Mouse (Mus musculus): Measurements from ENCODE around the gene Crtam. TPM values are rescaled to one million over a fixed set of nuclear protein-coding genes. Genes with fewer than 3 reads are reported as not detected.

Crtam gene
- total and polyA plus RNA-seq, 2 experiments = not detected

DNA sequence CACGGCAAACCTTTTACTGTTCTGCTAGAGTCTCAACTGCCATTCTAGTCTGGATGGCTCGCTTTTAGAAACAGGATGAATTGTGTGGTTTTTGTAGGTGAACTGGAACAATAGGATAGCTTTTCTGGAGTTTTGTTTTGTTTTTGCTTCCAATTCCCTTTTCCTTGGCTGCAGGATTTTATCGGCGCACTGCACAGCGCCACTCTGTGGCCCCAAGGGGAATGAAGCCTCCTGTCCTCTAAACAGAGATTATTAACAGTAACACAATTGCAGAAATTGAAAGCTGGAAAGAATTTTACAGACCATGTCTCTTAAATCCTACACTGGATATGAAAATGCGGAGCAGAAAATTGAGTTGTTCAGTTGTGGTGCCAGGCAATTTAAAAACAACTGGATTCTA, 21.9 kb downstream of the Crtam start:
- H3K9ac ChIP-seq (ENCODE audit: low read depth, low read length) = no peak overlapping the region
- no peaks in the 10 kb centered on the region for H3K27me3 ChIP-seq (ENCODE audit: control insufficient read depth, insufficient read depth, low read length)
- H3K27ac ChIP-seq (replicated peaks; ENCODE audit: insufficient read depth, low read depth, low read length) = no peak overlapping the region
- H3K4me3 ChIP-seq (ENCODE audit: insufficient read depth, low read depth, low read length) = no peak overlapping the region
- WGBS = 43% methylated on average over 6 of the region's 6 CpGs
- no peak for DNase-seq (ENCODE audit: extremely low read depth, low read depth, low spot score)
- TF ChIP-seq CTCF (IDR thresholded peaks at IDR 0.05; ENCODE audit: low read depth, low read length) = peak; percentile 67
- no peak for TF ChIP-seq POLR2A (IDR thresholded peaks at IDR 0.05; ENCODE audit: extremely low read depth, insufficient read depth, low read length)
- no peaks in the 10 kb centered on the region for H3K4me1 ChIP-seq (ENCODE audit: control insufficient read depth, insufficient read depth, low read length)
- H3K36me3 ChIP-seq (ENCODE audit: control insufficient read depth, insufficient read depth, low read length) = no peaks in the 10 kb centered on the region
- H3K79me2 ChIP-seq (ENCODE audit: control insufficient read depth, insufficient read depth, low read length) = no peaks in the 10 kb centered on the region

DNA sequence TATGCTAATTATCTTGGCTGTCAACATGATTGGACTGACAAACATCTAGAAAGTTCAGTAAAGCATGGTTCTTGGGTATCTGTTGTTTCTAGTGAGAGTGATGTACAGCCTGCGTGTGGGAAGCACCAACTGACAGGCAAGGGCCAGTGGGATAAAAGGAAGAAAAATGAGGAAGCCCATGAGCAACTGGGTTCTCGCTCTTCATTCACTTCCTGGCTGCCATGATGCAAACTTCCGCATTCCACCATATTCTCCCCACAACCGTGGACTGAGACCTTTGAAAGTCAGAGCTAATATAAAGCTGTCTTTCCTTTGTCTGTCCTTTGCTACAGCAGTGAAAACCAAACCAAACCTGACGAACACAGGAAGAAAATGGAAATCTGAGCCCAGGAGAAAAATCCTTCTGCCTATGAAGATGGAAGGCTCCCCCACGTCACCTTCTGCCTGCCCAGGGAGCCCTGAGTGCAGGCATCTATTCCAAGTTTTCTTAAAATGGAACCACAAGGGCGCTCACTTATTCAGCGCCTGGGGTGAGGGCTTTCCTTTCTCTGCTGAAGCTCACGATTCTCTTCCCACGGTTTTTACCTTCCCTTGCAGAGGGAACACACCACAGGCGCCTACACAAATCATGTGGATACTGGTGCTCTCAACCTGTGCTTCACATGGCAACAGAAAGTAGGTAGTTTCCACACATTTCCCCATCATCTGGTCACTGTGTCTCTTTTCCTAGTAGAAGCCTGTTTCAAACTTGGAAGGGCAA, 30.2 kb downstream of the Crtam start:
- Histone ChIP-seq H3K36me3 (ENCODE audit: control insufficient read depth, insufficient read depth, low read length) (no peaks in the 10 kb centered on the region), H3K9ac (ENCODE audit: low read depth, low read length) (no peak overlapping the region), H3K4me3 (ENCODE audit: insufficient read depth, low read depth, low read length) (no peak overlapping the region), H3K79me2 (ENCODE audit: control insufficient read depth, insufficient read depth, low read length) (no peaks in the 10 kb centered on the region), H3K4me1 (ENCODE audit: control insufficient read depth, insufficient read depth, low read length) (no peaks in the 10 kb centered on the region), H3K27me3 (ENCODE audit: control insufficient read depth, insufficient read depth, low read length) (0 out of 2 replicates have a peak, but pooled peaks cover 4% of the 10 kb centered on the region), H3K27ac (replicated peaks; ENCODE audit: insufficient read depth, low read depth, low read length) (no peak overlapping the region)
- WGBS = 79% methylated on average over 11 of the region's 11 CpGs
- peak; percentile 6 for DNase-seq (ENCODE audit: extremely low read depth, low read depth, low spot score)
- TF ChIP-seq POLR2A (IDR thresholded peaks at IDR 0.05; ENCODE audit: extremely low read depth, insufficient read depth, low read length) = no peak

DNA sequence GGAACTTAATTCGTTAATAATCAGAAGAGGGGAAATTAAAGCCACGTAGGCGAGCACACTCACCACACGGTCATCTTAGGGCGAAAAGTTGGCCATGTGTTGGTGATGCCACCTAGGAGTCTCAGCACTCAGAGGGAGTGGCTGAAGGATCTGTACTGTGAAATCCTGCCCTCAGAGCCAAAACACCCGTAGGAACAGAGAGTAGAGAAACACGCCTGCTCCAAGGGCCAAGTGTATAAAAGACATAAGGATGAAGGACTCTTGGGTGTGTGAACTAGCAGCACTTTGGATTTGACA, 40.1 kb downstream of the Crtam start:
- Histone ChIP-seq H3K36me3 (ENCODE audit: control insufficient read depth, insufficient read depth, low read length) (no peaks in the 10 kb centered on the region), H3K9ac (ENCODE audit: low read depth, low read length) (no peak overlapping the region), H3K27me3 (ENCODE audit: control insufficient read depth, insufficient read depth, low read length) (peaks cover 18% of the 10 kb centered on the region; the same call in 1 of the 2 replicates), H3K27ac (replicated peaks; ENCODE audit: insufficient read depth, low read depth, low read length) (no peak overlapping the region), H3K4me1 (ENCODE audit: control insufficient read depth, insufficient read depth, low read length) (no peaks in the 10 kb centered on the region), H3K4me3 (ENCODE audit: insufficient read depth, low read depth, low read length) (no peak overlapping the region), H3K79me2 (ENCODE audit: control insufficient read depth, insufficient read depth, low read length) (no peaks in the 10 kb centered on the region)
- no peak for TF ChIP-seq POLR2A (IDR thresholded peaks at IDR 0.05; ENCODE audit: extremely low read depth, insufficient read depth, low read length)
- 44% methylated on average over 7 of the region's 7 CpGs for WGBS
- no peak for DNase-seq (ENCODE audit: extremely low read depth, low read depth, low spot score)

DNA sequence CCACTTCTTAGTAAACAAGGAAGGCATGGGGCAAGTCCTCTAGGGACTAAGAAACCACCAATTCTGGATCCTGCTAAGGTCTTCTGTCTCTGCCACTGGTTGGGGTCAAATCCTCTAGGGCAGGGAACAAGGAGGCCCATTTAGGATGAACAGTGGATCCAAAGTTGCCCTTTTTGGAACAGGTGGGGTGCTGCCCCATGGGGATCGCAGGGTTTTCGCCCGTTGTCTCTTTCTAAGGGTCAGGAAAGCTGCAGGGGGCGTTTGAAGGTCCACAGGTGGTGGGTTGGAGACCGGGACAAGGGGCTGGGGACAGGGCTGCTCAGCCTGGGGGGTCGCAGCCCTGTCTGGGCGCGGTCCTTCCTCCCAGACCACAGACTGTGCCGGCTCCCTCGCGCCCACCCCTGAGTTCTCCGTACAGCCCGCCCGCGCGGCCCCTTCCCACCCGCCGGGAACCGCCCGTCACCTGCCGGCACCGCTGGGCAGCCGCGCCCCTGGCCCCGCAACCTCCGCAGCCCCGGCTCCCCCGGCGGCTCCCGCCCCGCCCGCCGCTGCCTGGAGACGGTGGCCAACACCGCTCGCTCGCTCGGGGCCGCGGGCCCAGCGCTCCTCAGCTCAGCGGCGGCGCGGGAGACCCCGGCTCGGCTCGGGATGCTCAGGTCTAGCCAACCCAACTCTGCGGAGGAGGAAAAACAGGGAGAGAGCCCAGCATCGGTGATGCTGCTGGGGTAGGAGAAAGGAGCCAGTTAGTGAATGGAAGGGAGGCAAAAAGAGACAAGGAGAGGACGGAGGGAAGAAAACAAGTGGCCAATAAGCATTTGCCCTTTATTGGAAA, 40.6 kb downstream of the Crtam start, which contains the start of gene Jhy:
Gene Jhy, minus strand, starts transcription at position 533 of the 832 bp plus-strand sequence.
- Histone ChIP-seq H3K36me3 (ENCODE audit: control insufficient read depth, insufficient read depth, low read length) (no peaks in the 10 kb centered on the region), H3K79me2 (ENCODE audit: control insufficient read depth, insufficient read depth, low read length) (no peaks in the 10 kb centered on the region), H3K4me3 (ENCODE audit: insufficient read depth, low read depth, low read length) (no peak within 1 kb of the TSS), H3K4me1 (ENCODE audit: control insufficient read depth, insufficient read depth, low read length) (no peaks in the 10 kb centered on the region), H3K27me3 (ENCODE audit: control insufficient read depth, insufficient read depth, low read length) (peaks cover 18% of the 10 kb centered on the region; the same call in 1 of the 2 replicates), H3K27ac (replicated peaks; ENCODE audit: insufficient read depth, low read depth, low read length) (no peak within 1 kb of the TSS), H3K9ac (ENCODE audit: low read depth, low read length) (no peak within 1 kb of the TSS)
- WGBS = 3% methylated on average over 45 of the region's 51 CpGs
- no peak for DNase-seq (ENCODE audit: extremely low read depth, low read depth, low spot score)
- TF ChIP-seq POLR2A (IDR thresholded peaks at IDR 0.05; ENCODE audit: extremely low read depth, insufficient read depth, low read length) (no peak), CTCF (IDR thresholded peaks at IDR 0.05; ENCODE audit: low read depth, low read length) (no peak)

DNA sequence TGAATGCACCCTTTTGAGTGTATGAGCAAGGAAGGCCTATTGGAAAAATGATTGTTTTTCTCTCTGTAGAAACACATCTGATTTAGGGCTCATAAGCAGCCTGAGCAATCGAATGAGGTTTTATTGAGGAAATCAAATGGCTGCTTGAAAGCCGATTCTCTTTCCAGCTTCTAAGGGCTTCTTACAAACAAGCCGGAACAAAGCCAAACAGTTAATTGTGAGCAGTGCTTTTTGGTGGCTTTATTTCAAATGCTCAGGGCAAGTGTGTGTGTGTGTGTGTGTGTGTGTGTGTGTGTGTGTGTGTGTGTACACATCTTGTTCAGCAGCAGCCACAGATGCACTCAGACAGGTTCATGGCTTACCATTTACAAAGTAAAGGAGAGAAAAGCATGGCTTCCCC, 43.0 kb downstream of the Crtam start:
- no peak overlapping the region for H3K4me3 ChIP-seq (ENCODE audit: insufficient read depth, low read depth, low read length)
- no peaks in the 10 kb centered on the region for H3K79me2 ChIP-seq (ENCODE audit: control insufficient read depth, insufficient read depth, low read length)
- no peak overlapping the region for H3K27ac ChIP-seq (replicated peaks; ENCODE audit: insufficient read depth, low read depth, low read length)
- no peak for DNase-seq (ENCODE audit: extremely low read depth, low read depth, low spot score)
- 82% methylated on average over 3 of the region's 3 CpGs for WGBS
- H3K9ac ChIP-seq (ENCODE audit: low read depth, low read length) = no peak overlapping the region
- no peaks in the 10 kb centered on the region for H3K4me1 ChIP-seq (ENCODE audit: control insufficient read depth, insufficient read depth, low read length)
- H3K36me3 ChIP-seq (ENCODE audit: control insufficient read depth, insufficient read depth, low read length) = no peaks in the 10 kb centered on the region
- TF ChIP-seq CTCF (IDR thresholded peaks at IDR 0.05; ENCODE audit: low read depth, low read length) (no peak), POLR2A (IDR thresholded peaks at IDR 0.05; ENCODE audit: extremely low read depth, insufficient read depth, low read length) (no peak)
- H3K27me3 ChIP-seq (ENCODE audit: control insufficient read depth, insufficient read depth, low read length) = peaks cover 19% of the 10 kb centered on the region; the same call in 1 of the 2 replicates
